Comparison of ENCODE assay signal across 8 mouse cellular contexts in the genomic region with DNA sequence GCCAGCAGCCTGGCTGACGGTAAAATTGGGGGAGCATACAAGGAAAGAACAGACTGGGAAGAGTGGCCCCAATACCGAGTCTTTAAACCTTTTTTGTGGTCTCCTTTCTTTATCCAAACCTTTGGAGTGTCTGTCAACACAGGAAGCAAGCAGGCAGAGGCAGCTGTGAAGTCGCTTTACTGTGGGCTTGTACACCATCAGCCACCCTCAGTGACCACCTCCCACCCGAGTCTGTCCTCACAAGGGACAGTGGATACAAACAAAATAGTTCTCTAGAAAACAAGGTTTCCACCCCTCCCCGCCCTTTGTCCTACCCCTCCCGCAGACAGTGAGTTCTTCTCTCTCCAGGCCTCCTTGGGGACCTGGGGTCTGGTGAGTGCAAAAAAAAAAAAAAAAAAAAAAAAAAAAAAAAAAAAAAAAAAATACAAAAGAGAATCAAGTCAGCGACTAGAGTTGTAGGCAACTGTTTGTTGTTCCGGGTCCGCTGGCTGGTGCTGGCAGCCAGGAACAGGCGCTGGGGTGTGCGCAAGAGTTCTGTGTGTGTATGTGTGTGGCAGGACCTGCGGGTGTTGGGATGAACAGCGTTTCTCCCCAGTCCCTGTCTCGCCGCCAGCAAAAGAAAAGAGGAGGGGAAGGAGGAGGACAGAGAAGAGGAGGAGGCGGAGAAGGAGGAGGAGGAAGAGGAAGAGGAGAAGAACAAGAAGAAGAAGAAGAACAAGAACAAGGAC. TPM values are rescaled to one million over a fixed set of nuclear protein-coding genes. Genes with fewer than 3 reads are reported as not detected.
DNase-seq lines count a peak whose midpoint lies in the region; ATAC-seq and TF ChIP-seq lines count a peak whose summit lies in the region.

No protein-coding gene starts in this region.

- 20% methylated on average over 16 of the region's 16 CpGs for WGBS in neural tube, embryonic 11.5 days
- 25% methylated on average over 16 of the region's 16 CpGs for WGBS in limb, embryonic 11.5 days
- 27% methylated on average over 16 of the region's 16 CpGs for WGBS in small intestine, adult 2 months

- peak overlapping the region; percentile 50 for H3K9ac ChIP-seq in neural tube, embryonic 11.5 days (ENCODE audit: low read length)
- no peak overlapping the region for H3K9ac ChIP-seq in limb, embryonic 11.5 days (ENCODE audit: low read length)

- peaks cover 12% of the 10 kb centered on the region; the same call in 1 of the 2 replicates for H3K4me1 ChIP-seq in neural tube, embryonic 11.5 days (ENCODE audit: control insufficient read depth, insufficient read depth, low read length)
- peaks cover 5% of the 10 kb centered on the region; the same call in 1 of the 2 replicates for H3K4me1 ChIP-seq in limb, embryonic 11.5 days (ENCODE audit: control insufficient read depth, insufficient read depth, low read length)
- H3K4me1 ChIP-seq in small intestine, adult 2 months (ENCODE audit: control insufficient read depth, insufficient read depth, insufficient read length, low read length), result peaks cover 6% of the 10 kb centered on the region

- H3K27me3 ChIP-seq in neural tube, embryonic 11.5 days (ENCODE audit: control insufficient read depth, insufficient read depth, low read length), result peaks cover 4% of the 10 kb centered on the region; the same call in 1 of the 2 replicates
- H3K27me3 ChIP-seq in limb, embryonic 11.5 days (ENCODE audit: control insufficient read depth, insufficient read depth, low read length), result peaks cover 15% of the 10 kb centered on the region
- H3K27me3 ChIP-seq in small intestine, adult 2 months (ENCODE audit: control insufficient read depth, insufficient read depth, low read length), result peaks cover 13% of the 10 kb centered on the region

- no peak for ATAC-seq in neural tube, embryonic 11.5 days (ENCODE audit: insufficient read depth, low FRiP score, low TSS enrichment)
- ATAC-seq in limb, embryonic 11.5 days (ENCODE audit: insufficient number of reproducible peaks, low FRiP score, low TSS enrichment, low read depth), result no peak

- no peaks in the 10 kb centered on the region for H3K9me3 ChIP-seq in neural tube, embryonic 11.5 days (ENCODE audit: control insufficient read depth, low read length)
- H3K9me3 ChIP-seq in limb, embryonic 11.5 days (ENCODE audit: control insufficient read depth, low read length), result no peaks in the 10 kb centered on the region

- peak overlapping the region; percentile 90 for H3K4me2 ChIP-seq in neural tube, embryonic 11.5 days (ENCODE audit: low read depth)
- H3K4me2 ChIP-seq in limb, embryonic 11.5 days (ENCODE audit: low read depth, severe bottlenecking), result peak overlapping the region; percentile 93

- no peak for TF ChIP-seq POLR2A in small intestine, adult 2 months (IDR thresholded peaks at IDR 0.05; ENCODE audit: low read depth, low read length)

- peak overlapping the region; percentile 42 for H3K4me3 ChIP-seq in neural tube, embryonic 11.5 days (ENCODE audit: low read depth, low read length)
- H3K4me3 ChIP-seq in limb, embryonic 11.5 days (ENCODE audit: low read depth, low read length), result peak overlapping the region; percentile 48; the same call in 1 of the 2 replicates
- peak overlapping the region; percentile 60 for H3K4me3 ChIP-seq in small intestine, adult 2 months (ENCODE audit: low read depth, low read length)

- H3K27ac ChIP-seq in neural tube, embryonic 11.5 days (ENCODE audit: low read depth, low read length), result no peak overlapping the region
- no peak overlapping the region for H3K27ac ChIP-seq in limb, embryonic 11.5 days (replicated peaks; ENCODE audit: low read depth, low read length)
- no peak overlapping the region for H3K27ac ChIP-seq in small intestine, adult 2 months (ENCODE audit: insufficient read depth, low read depth, low read length)

- no peaks in the 10 kb centered on the region for H3K36me3 ChIP-seq in neural tube, embryonic 11.5 days (ENCODE audit: control insufficient read depth, insufficient read depth, low read length)
- no peaks in the 10 kb centered on the region for H3K36me3 ChIP-seq in limb, embryonic 11.5 days (ENCODE audit: control insufficient read depth, insufficient read depth, low read length)
- no peaks in the 10 kb centered on the region for H3K36me3 ChIP-seq in small intestine, adult 2 months (ENCODE audit: control insufficient read depth, insufficient read depth, low read length)

- TF ChIP-seq CTCF in small intestine, adult 2 months (IDR thresholded peaks at IDR 0.05; ENCODE audit: extremely low read depth, insufficient read length, insufficient replicate concordance, low read depth, low read length), result no peak

- DNase-seq in cerebellum, adult 18-20 months, result peak; percentile 41 to 46
- no peak for DNase-seq in cerebellum, postnatal 36 days
- peak; percentile 34 for DNase-seq in neural tube, embryonic 11.5 days (ENCODE audit: low spot score)
- no peak for DNase-seq in neural tube, embryonic 10.5 days (ENCODE audit: extremely low spot score, low spot score)
- peak; percentile 36 for DNase-seq in limb, embryonic 11.5 days (ENCODE audit: low spot score)
- no peak for DNase-seq in adrenal gland, adult 2 months
- DNase-seq in urinary bladder, postnatal 14 days (ENCODE audit: low spot score), result no peak

RNA-seq across cellular contexts. Expression of a gene that starts 58.8 kb away (rescaled TPM):
- polyA plus RNA-seq in neural tube, embryonic 11.5 days (2014; fragmentation: Nextera tagmentation; extraction: Ambion mirVana), result 3.4 and 3.6 TPM in 2 replicates
- 0.60 and 0.68 TPM in 2 replicates for polyA plus RNA-seq in limb, embryonic 11.5 days (2014; fragmentation: Nextera tagmentation; extraction: Ambion mirVana)
- 15.8 and 23.4 TPM in 2 replicates for polyA plus RNA-seq in small intestine, adult 2 months (2012; rRNA removed)
- 10 to 100 TPM; 36.0 to 55.7 TPM for total RNA-seq in adrenal gland, adult 2 months (2021)
- 190 and 200 TPM in 2 replicates for polyA plus RNA-seq in adrenal gland, adult 2 months (2012; rRNA removed)

Comparison
In these comparisons a context has a peak if more than half of its experiments do, and no peak if none do; other contexts are left out.
1. DNase-seq: peak in cerebellum, adult 18-20 months (2 of 2), neural tube, embryonic 11.5 days (single experiment) and limb, embryonic 11.5 days (single experiment); none in cerebellum, postnatal 36 days (0 of 2), neural tube, embryonic 10.5 days (single experiment), adrenal gland, adult 2 months (single experiment) and urinary bladder, postnatal 14 days (single experiment).
2. Peak in every context shown above with its lines, with median percentiles within 50 percentile points of each other: H3K4me3 ChIP-seq.